Mouse (Mus musculus) limb, embryonic 14.5 days (tissue): ENCODE results near the gene Pepd. TPM values are rescaled to one million over a fixed set of nuclear protein-coding genes. Genes with fewer than 3 reads are reported as not detected.

ENCODE experiments used
- ATAC-seq: fragments of 200-750 bp; cut with Nextera tagmentation; 2 replicates; pipeline ENCODE4 v1.8.0; 2017; ENCODE audit warnings: low read depth, moderate number of reproducible peaks, moderate TSS enrichment; ENCODE audit not compliant: low FRiP score
- DNase-seq: peaks from one replicate; pipeline ENCODE4 v3.0.0-alpha.2; 2015; ENCODE audit warnings: low spot score
- H3K27ac ChIP-seq: fragments of 300-500 bp; sonication (generic); replicated peaks from 2 replicates; pipeline ENCODE4 v1.5.1; 2014; ENCODE audit warnings: low read depth, mild to moderate bottlenecking, low read length, moderate library complexity, mixed read lengths
- H3K27me3 ChIP-seq: fragments of 300-500 bp; sonication (generic); 2 replicates; pipeline ENCODE4 v1.6.1; 2014; ENCODE audit warnings: low read length, mixed read lengths; ENCODE audit not compliant: control insufficient read depth, insufficient read depth
- H3K36me3 ChIP-seq: fragments of 300-500 bp; sonication (generic); 2 replicates; pipeline ENCODE4 v1.6.1; 2014; ENCODE audit warnings: mild to moderate bottlenecking, low read length, moderate library complexity, mixed read lengths; ENCODE audit not compliant: control insufficient read depth, insufficient read depth
- H3K4me1 ChIP-seq: fragments of 300-500 bp; sonication (generic); 2 replicates; pipeline ENCODE4 v1.6.1; 2014; ENCODE audit warnings: antibody characterized with exemption, low read length, mixed read lengths; ENCODE audit not compliant: control insufficient read depth, insufficient read depth
- H3K4me2 ChIP-seq: fragments of 300-500 bp; sonication (generic); replicated peaks from 2 replicates; pipeline ENCODE4 v1.6.1; 2014; ENCODE audit warnings: low read depth, mild to moderate bottlenecking, low read length, moderate library complexity; ENCODE audit not compliant: severe bottlenecking
- H3K4me3 ChIP-seq: fragments of 300-500 bp; sonication (generic); replicated peaks from 2 replicates; pipeline ENCODE4 v1.5.1; 2014; ENCODE audit warnings: low read length
- H3K9ac ChIP-seq: fragments of 300-500 bp; sonication (generic); 2 replicates; pipeline ENCODE4 v1.6.1; 2014; ENCODE audit warnings: mild to moderate bottlenecking, low read depth, low read length, moderate library complexity; ENCODE audit not compliant: severe bottlenecking
- H3K9me3 ChIP-seq: fragments of 300-500 bp; sonication (generic); 2 replicates; pipeline ENCODE4 v1.6.1; 2016; ENCODE audit warnings: low read length; ENCODE audit not compliant: control insufficient read depth
- POLR2A ChIP-seq: fragments of 200-500 bp; IDR thresholded peaks from 2 replicates; pipeline ENCODE4 v1.8.0; 2012; ENCODE audit warnings: inconsistent platforms, mild to moderate bottlenecking, moderate library complexity, borderline replicate concordance; ENCODE audit not compliant: insufficient read depth, insufficient read length; ENCODE audit errors: extremely low read depth
- WGBS: fragments of 180-500 bp; shearing (Covaris S2); extraction: QIAGEN DNeasy Blood & Tissue Kit; methylation state at CpG from one replicate; pipeline ENCODE4 v1.1.7; 2014; 5-methylcytosine and 5-hydroxymethylcytosine counted together
- polyA plus RNA-seq, 2 experiments: library from polyadenylated mRNA; depleted of rRNA in 1 of 2; stranded (reverse) in 1 of 2; unstranded in 1 of 2; fragments of >200 nt; fragmentation: Nextera tagmentation in 1 of 2; extraction: Ambion mirVana in 1 of 2; gene quantifications; 2 replicates each; pipeline versions ENCODE4 v1.2.1 to v1.2.3; 2012 to 2014

The Pepd gene
- polyA plus RNA-seq, 2 experiments: 51.4 to 78.4 TPM

GRCm38 (mm10) chr7:34938636-34939261, 26.6 kb downstream of the Pepd start:
- peak; percentile 32 for ATAC-seq
- Histone ChIP-seq H3K9me3 (peaks cover 8% of the 10 kb centered on the region; the same call in 1 of the 2 replicates), H3K4me3 (no peak overlapping the region), H3K4me1 (peaks cover 18% of the 10 kb centered on the region), H3K27me3 (no peaks in the 10 kb centered on the region), H3K27ac (peak overlapping the region; percentile 75), H3K4me2 (no peak overlapping the region), H3K9ac (no peak overlapping the region), H3K36me3 (peaks cover 30% of the 10 kb centered on the region)
- no peak for DNase-seq
- no peak for TF ChIP-seq POLR2A
- 42% methylated on average over 5 of the region's 7 CpGs for WGBS

- H3K4me1 ChIP-seq: peaks cover 18% of the 10 kb centered on the region
- H3K27ac ChIP-seq: peak overlapping the region; percentile 75
- DNase-seq (peak; percentile 72), ATAC-seq (peak; percentile 55)
- no peaks in the 10 kb centered on the region for H3K27me3 ChIP-seq
- H3K4me2 ChIP-seq: no peak overlapping the region; the same call in 1 of the 2 replicates
- peaks cover 33% of the 10 kb centered on the region for H3K36me3 ChIP-seq
- 18% methylated on average over 14 of the region's 14 CpGs for WGBS
- H3K4me3 ChIP-seq: no peak overlapping the region
- peaks cover 8% of the 10 kb centered on the region; the same call in 1 of the 2 replicates for H3K9me3 ChIP-seq
- TF ChIP-seq POLR2A: no peak
- peak overlapping the region; percentile 25; the same call in 1 of the 2 replicates for H3K9ac ChIP-seq
Observed at GRCm38 (mm10) chr7:34939262-34939951, 27.2 kb downstream of the Pepd start.

- Histone ChIP-seq H3K4me3 (no peak overlapping the region), H3K36me3 (peaks cover 30% of the 10 kb centered on the region), H3K9me3 (peaks cover 8% of the 10 kb centered on the region; the same call in 1 of the 2 replicates), H3K27ac (peak overlapping the region; percentile 75), H3K27me3 (no peaks in the 10 kb centered on the region), H3K9ac (peak overlapping the region; percentile 25; the same call in 1 of the 2 replicates), H3K4me1 (peaks cover 18% of the 10 kb centered on the region), H3K4me2 (no peak overlapping the region; the same call in 1 of the 2 replicates)
- ATAC-seq (peak; percentile 14; the same call in 1 of the 2 replicates), DNase-seq (no peak)
- 31% methylated on average over 7 of the region's 7 CpGs for WGBS
- TF ChIP-seq POLR2A: no peak
Observed at GRCm38 (mm10) chr7:34939952-34940312, 27.8 kb downstream of the Pepd start.

GRCm38 (mm10) chr7:34943581-34944123, 31.5 kb downstream of the Pepd start:
- Histone ChIP-seq H3K4me2 (no peak overlapping the region), H3K27me3 (no peaks in the 10 kb centered on the region), H3K4me3 (no peak overlapping the region), H3K36me3 (peaks cover 25% of the 10 kb centered on the region), H3K4me1 (peaks cover 17% of the 10 kb centered on the region), H3K9ac (no peak overlapping the region), H3K9me3 (no peaks in the 10 kb centered on the region), H3K27ac (no peak overlapping the region)
- no peak for TF ChIP-seq POLR2A
- WGBS: 72% methylated on average over 4 of the region's 4 CpGs
- no peak for DNase-seq
- ATAC-seq: no peak

DNA sequence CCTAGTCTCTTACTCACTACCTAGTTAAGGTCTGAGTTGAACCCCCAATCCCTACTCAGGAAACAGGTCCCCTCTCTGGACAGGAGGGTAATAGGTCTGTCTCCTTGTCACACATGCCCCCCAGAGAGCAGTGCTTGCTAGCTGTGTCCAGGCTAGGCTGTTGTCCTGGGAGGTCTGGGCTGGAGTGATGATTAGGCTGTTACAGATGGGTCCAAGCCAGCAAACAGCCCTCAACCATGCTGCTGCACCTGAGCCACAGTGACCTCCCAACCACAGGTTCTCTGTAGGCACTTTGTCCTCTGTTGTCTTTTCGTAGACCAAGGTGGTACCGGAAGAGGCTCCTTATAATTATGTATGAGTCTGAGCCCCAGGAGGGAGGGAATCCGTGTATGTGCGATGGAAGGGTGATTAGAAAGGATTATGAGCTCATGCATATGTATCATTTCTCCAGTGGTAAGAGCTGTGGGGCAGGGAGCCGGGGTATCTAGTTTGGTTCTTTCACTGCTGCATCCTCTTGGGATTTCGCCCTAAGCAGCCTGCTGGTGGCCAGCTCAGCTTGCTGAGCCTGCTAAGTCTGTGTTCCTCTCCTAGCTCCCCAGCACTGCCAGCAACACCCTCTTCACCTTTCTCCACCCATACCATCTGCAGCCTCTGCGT, 34.2 kb downstream of the Pepd start:
- H3K4me2 ChIP-seq: no peak overlapping the region
- H3K27ac ChIP-seq: no peak overlapping the region
- H3K36me3 ChIP-seq: peaks cover 25% of the 10 kb centered on the region
- H3K27me3 ChIP-seq: no peaks in the 10 kb centered on the region
- H3K9ac ChIP-seq: no peak overlapping the region
- no peak overlapping the region for H3K4me3 ChIP-seq
- no peaks in the 10 kb centered on the region for H3K9me3 ChIP-seq
- no peaks in the 10 kb centered on the region for H3K4me1 ChIP-seq
- ATAC-seq (no peak), DNase-seq (no peak)
- 78% methylated on average over 7 of the region's 7 CpGs for WGBS
- TF ChIP-seq POLR2A: no peak
